Mouse (Mus musculus) G1E (cell line): ENCODE data around the gene Supt3. TPM values are rescaled to one million over a fixed set of nuclear protein-coding genes. Genes with fewer than 3 reads are reported as not detected.

ENCODE experiments used
- ATAC-seq: 2 replicates; pipeline ENCODE4 v1.8.0; 2016; ENCODE audit warnings: mild to moderate bottlenecking; ENCODE audit not compliant: insufficient number of reproducible peaks, poor library complexity, low FRiP score, severe bottlenecking; ENCODE audit errors: extremely low read depth
- DNase-seq: peaks from one replicate; pipeline ENCODE4 v3.0.0; 2012; ENCODE audit warnings: low spot score
- H3K27me3 ChIP-seq: 2 replicates; pipeline ENCODE4 v1.6.1; 2012; ENCODE audit warnings: mild to moderate bottlenecking, low read length, inconsistent platforms; ENCODE audit not compliant: insufficient read depth
- H3K36me3 ChIP-seq: replicated peaks from 2 replicates; pipeline ENCODE3; 2012; ENCODE audit warnings: mild to moderate bottlenecking, inconsistent platforms
- H3K4me1 ChIP-seq: 2 replicates; pipeline ENCODE4 v1.6.1; 2012; ENCODE audit warnings: low read depth, low read length, inconsistent platforms, mixed read lengths; ENCODE audit not compliant: insufficient read depth
- H3K4me3 ChIP-seq: 2 replicates; pipeline ENCODE4 v1.5.1; 2012; ENCODE audit warnings: low read depth, mild to moderate bottlenecking, inconsistent platforms, low read length, moderate library complexity, mixed read lengths
- H3K9me3 ChIP-seq: replicated peaks from 2 replicates; pipeline ENCODE4 v1.6.1; 2012; ENCODE audit warnings: inconsistent platforms
- CTCF ChIP-seq: IDR thresholded peaks from 2 replicates; pipeline ENCODE4 v1.5.1; 2012; ENCODE audit warnings: low read depth, low read length, inconsistent platforms, mixed read lengths
- GATA1 ChIP-seq: IDR thresholded peaks from 2 replicates; pipeline ENCODE4 v1.6.1; 2012; ENCODE audit warnings: borderline replicate concordance, low read length, inconsistent platforms, mixed read lengths
- GATA2 ChIP-seq: IDR thresholded peaks from 2 replicates; pipeline ENCODE4 v1.6.1; 2012; ENCODE audit warnings: low read depth, low read length, inconsistent platforms, borderline replicate concordance
- POLR2AphosphoS5 ChIP-seq: IDR thresholded peaks from 2 replicates; pipeline ENCODE4 v1.6.1; 2012; ENCODE audit warnings: low read depth, low read length, inconsistent platforms; ENCODE audit not compliant: insufficient replicate concordance
- TAL1 ChIP-seq: conservative IDR thresholded peaks from 2 replicates; pipeline ENCODE4 v1.6.1; 2012; ENCODE audit warnings: low read depth, low read length, inconsistent platforms, mixed read lengths
- polyA plus RNA-seq: library from polyadenylated mRNA; stranded (reverse); fragments of >175 nt; gene quantifications from 2 replicates; pipeline ENCODE4 v1.2.3, GENCODE M21; 2012
- total RNA-seq, 2 experiments: library from RNA; stranded (forward) in 1 of 2; stranded (reverse) in 1 of 2; fragments of 200-1000 nt in 1 of 2; fragments of >200 nt in 1 of 2; fragmentation: Nextera tagmentation in 1 of 2; gene quantifications; 2 replicates each; pipeline ENCODE4 v1.2.3; 2014 to 2017

Gene Supt3
- total and polyA plus RNA-seq, 3 experiments = 4.8 to 25.4 (median 8.9) TPM

DNA sequence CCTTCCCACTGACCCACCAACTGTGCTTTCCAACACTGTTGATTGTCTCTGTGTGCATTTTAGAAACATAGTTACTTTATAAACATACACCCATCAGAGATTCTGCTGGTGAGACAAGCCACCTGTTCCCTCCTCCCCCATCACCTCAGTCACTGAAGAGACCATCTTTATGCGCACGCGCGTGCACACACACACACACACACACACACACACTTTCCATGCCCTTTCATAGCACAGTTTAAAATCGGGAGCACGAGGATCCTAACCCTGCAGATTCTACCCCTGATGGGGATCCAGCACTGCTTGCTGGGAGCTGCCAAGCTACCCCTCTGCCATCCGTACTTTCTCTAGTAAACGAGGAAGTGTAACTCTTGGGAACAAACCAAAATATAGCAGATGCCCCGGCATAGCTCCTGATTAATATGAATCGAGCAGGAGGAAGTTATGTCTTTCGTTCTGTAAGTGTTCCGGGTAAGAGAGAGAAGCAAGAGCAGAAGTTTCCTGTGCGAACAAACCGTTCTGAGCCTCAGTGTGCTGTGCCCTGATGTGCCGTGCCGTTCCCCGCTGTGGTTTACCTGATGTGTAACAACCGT, 342.8 kb downstream of the Supt3 start:
- ATAC-seq (no peak), DNase-seq (no peak)
- Histone ChIP-seq H3K4me3 (no peak overlapping the region), H3K9me3 (peaks cover 6% of the 10 kb centered on the region), H3K27me3 (no peaks in the 10 kb centered on the region), H3K4me1 (no peaks in the 10 kb centered on the region), H3K36me3 (no peaks in the 10 kb centered on the region)
- TF ChIP-seq GATA2 (no peak), TAL1 (no peak), GATA1 (no peak), POLR2AphosphoS5 (no peak), CTCF (no peak)

DNA sequence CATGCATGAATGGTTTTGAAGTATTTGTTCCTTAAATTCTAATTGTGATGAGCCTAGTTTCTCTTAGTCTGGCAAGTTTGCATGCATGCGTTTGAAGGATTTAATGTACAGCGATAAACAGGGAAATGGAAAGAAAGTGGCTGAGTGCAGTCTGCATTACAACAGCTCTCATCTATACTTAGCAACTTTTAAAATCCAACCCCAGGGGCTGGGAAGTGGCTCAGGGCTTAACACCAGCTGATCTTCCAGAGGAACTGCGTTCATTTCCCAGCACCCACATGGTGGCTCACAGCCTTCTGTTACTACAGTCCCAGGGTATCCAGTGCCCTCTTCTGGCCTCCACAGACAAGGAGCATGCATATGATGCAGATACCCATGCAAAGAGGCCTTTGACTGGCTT, 346.9 kb downstream of the Supt3 start:
- H3K36me3 ChIP-seq = no peaks in the 10 kb centered on the region
- TF ChIP-seq POLR2AphosphoS5 (no peak), GATA1 (no peak), CTCF (no peak), TAL1 (no peak)
- no peaks in the 10 kb centered on the region for H3K4me1 ChIP-seq
- ATAC-seq = no peak
- 0 out of 2 replicates have a peak, but pooled peaks cover 3% of the 10 kb centered on the region for H3K9me3 ChIP-seq
- H3K27me3 ChIP-seq = no peaks in the 10 kb centered on the region
- DNase-seq = no peak
- no peak overlapping the region for H3K4me3 ChIP-seq

DNA sequence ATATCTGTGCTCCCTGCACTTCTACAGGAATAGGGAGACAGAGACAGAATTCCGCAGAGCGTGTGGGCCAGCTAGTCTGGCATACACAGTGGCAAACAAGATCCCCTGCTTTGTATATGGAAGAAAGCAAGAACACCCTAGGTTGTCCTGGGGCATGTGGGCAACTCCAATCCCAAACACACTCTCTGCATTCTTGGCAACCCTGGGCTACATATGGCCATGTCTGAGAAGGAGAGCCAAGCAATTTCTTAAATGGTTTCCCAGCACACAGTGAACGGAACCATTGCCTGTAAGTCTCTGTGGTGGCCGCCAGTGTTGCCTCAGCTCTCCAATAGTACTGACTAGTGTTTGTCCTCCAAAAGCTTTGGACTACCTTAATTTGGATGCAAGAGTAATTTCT, 351.7 kb downstream of the Supt3 start:
- DNase-seq (no peak), ATAC-seq (no peak)
- TF ChIP-seq GATA1 (no peak), POLR2AphosphoS5 (no peak), CTCF (no peak), TAL1 (no peak), GATA2 (no peak)
- Histone ChIP-seq H3K27me3 (no peaks in the 10 kb centered on the region), H3K4me3 (no peak overlapping the region), H3K9me3 (peaks cover 12% of the 10 kb centered on the region), H3K36me3 (no peaks in the 10 kb centered on the region), H3K4me1 (no peaks in the 10 kb centered on the region)

DNA sequence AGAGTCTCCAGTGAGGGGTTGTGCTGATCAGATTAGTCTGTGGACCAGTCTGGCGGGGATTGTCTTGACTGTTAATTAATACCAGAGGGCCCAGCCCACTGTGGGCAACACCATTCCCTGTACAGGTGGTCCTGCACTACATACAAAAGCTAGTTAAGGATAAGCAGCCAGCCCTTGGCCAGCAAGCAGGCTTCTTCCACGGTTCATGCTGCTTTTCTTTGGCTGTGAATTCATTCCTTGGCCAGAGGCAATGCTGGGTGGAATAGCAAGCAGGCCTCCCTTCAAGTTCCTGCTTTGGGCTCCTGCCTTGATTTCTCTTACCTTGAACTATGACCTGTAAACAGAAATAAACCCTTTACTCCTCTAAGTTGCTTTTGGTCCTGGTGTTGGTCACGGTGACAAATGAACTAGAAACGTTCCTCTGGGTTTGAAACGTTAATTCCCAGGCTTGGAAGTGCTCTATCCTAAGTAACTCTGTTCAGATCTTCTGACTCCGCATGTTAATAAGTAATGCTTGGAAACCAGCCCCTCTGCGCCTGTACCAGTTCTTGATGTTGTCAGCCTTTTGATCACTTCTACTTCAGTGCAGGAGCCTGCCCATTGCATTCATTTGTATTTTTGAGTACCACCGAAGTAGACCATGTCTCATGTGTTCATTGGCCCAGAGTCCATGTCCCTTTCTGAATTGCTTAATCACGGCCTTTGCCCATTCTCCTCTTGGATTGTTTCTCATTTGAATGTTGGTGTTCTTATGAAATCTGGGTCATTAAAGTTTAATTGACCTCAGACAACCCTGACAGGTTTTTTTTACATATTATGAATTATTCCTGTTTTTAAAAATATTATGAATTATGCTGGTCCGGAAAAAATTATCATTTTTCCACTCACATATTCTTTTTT, 356.8 kb downstream of the Supt3 start:
- no peaks in the 10 kb centered on the region for H3K4me1 ChIP-seq
- ATAC-seq (no peak), DNase-seq (no peak)
- H3K36me3 ChIP-seq = no peaks in the 10 kb centered on the region
- no peak overlapping the region for H3K4me3 ChIP-seq
- H3K27me3 ChIP-seq = no peaks in the 10 kb centered on the region
- TF ChIP-seq GATA2 (no peak), TAL1 (no peak)
- H3K9me3 ChIP-seq = peaks cover 22% of the 10 kb centered on the region

DNA sequence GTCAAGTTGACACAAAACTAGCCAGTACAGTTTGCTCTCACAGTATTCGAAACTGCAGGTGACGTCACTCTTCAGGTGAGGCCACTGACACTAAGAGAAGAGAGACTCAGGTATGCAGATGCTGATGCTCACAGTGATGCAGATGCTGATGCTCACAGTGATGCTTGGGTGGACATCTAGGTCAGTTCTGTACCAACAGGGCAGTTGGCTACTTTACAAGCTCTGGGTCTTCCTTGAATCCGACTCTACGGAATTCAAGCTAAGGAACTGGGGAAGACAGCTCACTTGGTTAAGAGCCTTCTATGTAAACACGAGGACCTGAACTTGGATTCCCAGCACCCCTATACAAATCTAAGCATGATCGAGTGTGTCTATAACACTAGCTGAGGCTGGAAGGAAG, 359.5 kb downstream of the Supt3 start:
- TF ChIP-seq CTCF (no peak), GATA1 (no peak), POLR2AphosphoS5 (no peak), GATA2 (no peak), TAL1 (no peak)
- ATAC-seq (no peak), DNase-seq (no peak)
- peaks cover 30% of the 10 kb centered on the region for H3K9me3 ChIP-seq
- no peaks in the 10 kb centered on the region for H3K27me3 ChIP-seq
- no peaks in the 10 kb centered on the region for H3K36me3 ChIP-seq
- H3K4me3 ChIP-seq = no peak overlapping the region
- no peaks in the 10 kb centered on the region for H3K4me1 ChIP-seq

DNA sequence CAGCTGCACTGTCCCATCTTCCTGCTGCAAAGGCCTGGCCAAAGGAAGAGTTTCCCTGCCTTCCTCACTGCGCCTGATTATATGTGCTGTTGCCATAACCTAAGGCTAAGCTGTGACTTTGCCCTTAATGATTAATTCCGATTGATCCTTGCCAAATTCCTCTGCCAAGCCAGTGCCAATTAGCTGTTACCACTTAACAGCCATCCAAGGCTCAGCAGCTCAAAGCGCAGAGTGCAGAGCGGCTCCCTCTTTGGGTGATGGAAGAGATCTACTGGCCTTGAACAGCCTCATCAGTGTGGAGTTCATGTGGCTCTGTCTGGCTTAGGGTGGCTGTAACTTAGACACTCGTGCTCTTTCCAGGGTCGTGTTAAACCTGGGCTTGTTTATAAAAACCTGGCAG, 366.1 kb downstream of the Supt3 start:
- H3K4me3 ChIP-seq = no peak overlapping the region
- no peaks in the 10 kb centered on the region for H3K27me3 ChIP-seq
- H3K4me1 ChIP-seq = no peaks in the 10 kb centered on the region
- ATAC-seq (no peak), DNase-seq (no peak)
- no peaks in the 10 kb centered on the region for H3K36me3 ChIP-seq
- peaks cover 70% of the 10 kb centered on the region for H3K9me3 ChIP-seq
- TF ChIP-seq GATA1 = no peak
- no peak for TF ChIP-seq TAL1
- TF ChIP-seq CTCF = no peak
- no peak for TF ChIP-seq GATA2
- no peak for TF ChIP-seq POLR2AphosphoS5
